Mouse (Mus musculus) intestine, embryonic 15.5 days (tissue): ENCODE data around the gene Oosp2. TPM values are rescaled to one million over a fixed set of nuclear protein-coding genes. Genes with fewer than 3 reads are reported as not detected.

Experiments used
- ATAC-seq: fragments of 200-750 bp; cut with Nextera tagmentation; 2 replicates; pipeline ENCODE4 v1.8.0; 2017; ENCODE audit warnings: moderate TSS enrichment, moderate library complexity
- H3K27ac ChIP-seq: fragments of 300-500 bp; sonication (generic); 2 replicates; pipeline ENCODE4 v1.5.1; 2015; ENCODE audit warnings: mild to moderate bottlenecking, inconsistent platforms
- H3K27me3 ChIP-seq: fragments of 300-500 bp; sonication (generic); replicated peaks from 2 replicates; pipeline ENCODE4 v1.6.1; 2015; ENCODE audit warnings: inconsistent platforms
- H3K36me3 ChIP-seq: fragments of 300-500 bp; sonication (generic); 2 replicates; pipeline ENCODE4 v1.6.1; 2015; ENCODE audit warnings: inconsistent platforms
- H3K4me1 ChIP-seq: fragments of 300-500 bp; sonication (generic); replicated peaks from 2 replicates; pipeline ENCODE4 v1.6.1; 2015; ENCODE audit warnings: inconsistent platforms
- H3K4me2 ChIP-seq: fragments of 300-500 bp; sonication (generic); replicated peaks from 2 replicates; pipeline ENCODE4 v1.6.1; 2015; ENCODE audit warnings: mild to moderate bottlenecking, inconsistent platforms
- H3K4me3 ChIP-seq: fragments of 300-500 bp; sonication (generic); replicated peaks from 2 replicates; pipeline ENCODE4 v1.5.1; 2015; ENCODE audit warnings: inconsistent platforms
- H3K9ac ChIP-seq: fragments of 300-500 bp; sonication (generic); 2 replicates; pipeline ENCODE4 v1.6.1; 2015; ENCODE audit warnings: inconsistent platforms
- H3K9me3 ChIP-seq: fragments of 300-500 bp; sonication (generic); 2 replicates; pipeline ENCODE4 v1.6.1; 2016; ENCODE audit warnings: inconsistent platforms
- WGBS: fragments of 180-500 bp; shearing (Covaris S2); methylation state at CpG from one replicate; pipeline ENCODE4 v1.1.7; 2015; 5-methylcytosine and 5-hydroxymethylcytosine counted together
- polyA plus RNA-seq: library from polyadenylated mRNA; unstranded; fragments of >200 nt; fragmentation: Nextera tagmentation; extraction: Ambion mirVana; gene quantifications from 2 replicates; pipeline ENCODE4 v1.2.1, GENCODE M21; 2015

Gene Oosp2
- polyA plus RNA-seq, 1 experiment from 2014 or later = not detected

GRCm38 (mm10) chr19:11601349-11601748 lies 59.0 kb downstream of the Oosp2 start:
- Histone ChIP-seq H3K36me3 (no peaks in the 10 kb centered on the region), H3K9me3 (no peaks in the 10 kb centered on the region), H3K27ac (no peak overlapping the region), H3K4me1 (no peaks in the 10 kb centered on the region), H3K27me3 (no peaks in the 10 kb centered on the region), H3K4me3 (no peak overlapping the region), H3K4me2 (no peak overlapping the region), H3K9ac (no peak overlapping the region)
- whole genome bisulfite sequencing = 85% methylated on average over 3 of the region's 3 CpGs
- ATAC-seq = no peak

Other genes with a start within 250 kb of the Oosp2 start
- 0.46 and 0.53 TPM in 2 replicates for gene Ms4a4b, start 217.0 kb downstream of the Oosp2 start, polyA plus RNA-seq
- 10.4 and 10.6 TPM in 2 replicates for gene Ms4a6c, start 191.2 kb downstream of the Oosp2 start, polyA plus RNA-seq
- 0.06 TPM in 1 of 2 replicates, not detected in the other for gene Gm8369, start 174.6 kb downstream of the Oosp2 start, polyA plus RNA-seq
- gene Ms4a6b, start 144.0 kb downstream of the Oosp2 start, polyA plus RNA-seq = 6.8 and 8.4 TPM in 2 replicates
- gene Ms4a4d, start 123.8 kb downstream of the Oosp2 start, polyA plus RNA-seq = 2.8 and 4.0 TPM in 2 replicates
- gene Ms4a6d, start 55.7 kb downstream of the Oosp2 start, polyA plus RNA-seq = 6.0 and 6.4 TPM in 2 replicates
- gene Ms4a2, start 36.8 kb downstream of the Oosp2 start, polyA plus RNA-seq = 0.15 and 0.18 TPM in 2 replicates
- gene Ms4a3, start 19.7 kb downstream of the Oosp2 start, polyA plus RNA-seq = 0.34 TPM in 1 of 2 replicates, not detected in the other
- not detected in 2 replicates for gene Oosp1, start 30.6 kb upstream of the Oosp2 start, polyA plus RNA-seq
- not detected in 2 replicates for gene Oosp3, start 36.5 kb upstream of the Oosp2 start, polyA plus RNA-seq
- not detected in 2 replicates for gene Gif, start 87.0 kb upstream of the Oosp2 start, polyA plus RNA-seq
- 58.3 and 63.8 TPM in 2 replicates for gene Mrpl16, start 109.8 kb upstream of the Oosp2 start, polyA plus RNA-seq
- gene Stx3, start 158.8 kb upstream of the Oosp2 start, polyA plus RNA-seq = 41.6 and 44.8 TPM in 2 replicates
- not detected in 2 replicates for gene Olfr1417, start 178.7 kb upstream of the Oosp2 start, polyA plus RNA-seq
- not detected in 2 replicates for gene Olfr1418, start 200.5 kb upstream of the Oosp2 start, polyA plus RNA-seq
- not detected in 2 replicates for gene Olfr1419, start 214.5 kb upstream of the Oosp2 start, polyA plus RNA-seq
- not detected in 2 replicates for gene Olfr1420, start 226.0 kb upstream of the Oosp2 start, polyA plus RNA-seq